9 mouse cellular contexts compared by ENCODE assay signal in genomic region chr5:89543476-89543875, GRCm38 (mm10). TPM values are rescaled to one million over a fixed set of nuclear protein-coding genes. Genes with fewer than 3 reads are reported as not detected.
DNase-seq lines count a peak whose midpoint lies in the region; ATAC-seq and TF ChIP-seq lines count a peak whose summit lies in the region.
"Had no signal": no experiment of that assay in that cellular context is flagged by ENCODE, and none has a peak within 500 bp of the region (broad histone marks: within the 10 kb centered on the region; RNA-seq: fewer than 3 reads in every experiment).

No protein-coding gene starts in this region.

- no peaks in the 10 kb centered on the region for H3K4me1 ChIP-seq in liver, postnatal 0 days (ENCODE audit: insufficient read depth)

- TF ChIP-seq CTCF in liver, postnatal 0 days (IDR thresholded peaks at IDR 0.05; ENCODE audit: low read depth) = peak; percentile 74

- no peak for TF ChIP-seq EP300 in liver, postnatal 0 days (IDR thresholded peaks at IDR 0.05; ENCODE audit: low read depth)

- no peaks in the 10 kb centered on the region for H3K27me3 ChIP-seq in liver, postnatal 0 days (ENCODE audit: insufficient read depth, low read length)

- 32% methylated on average over 2 of the region's 2 CpGs for WGBS in liver, postnatal 0 days (ENCODE audit: insufficient replicate concordance)

- H3K4me2 ChIP-seq in liver, postnatal 0 days (ENCODE audit: low read depth, low read length) = no peak overlapping the region

- no peaks in the 10 kb centered on the region for H3K36me3 ChIP-seq in liver, postnatal 0 days (replicated peaks; ENCODE audit: insufficient read depth, low read length)

- H3K27ac ChIP-seq in liver, postnatal 0 days (ENCODE audit: low read depth) = no peak overlapping the region
- H3K27ac ChIP-seq: macrophage had no signal

- no peak for ATAC-seq in liver, postnatal 0 days
- ATAC-seq in megakaryocyte, adult 5-6 weeks (ENCODE audit: poor library complexity, severe bottlenecking) = no peak

- peak; percentile 16 for DNase-seq in ovary, postnatal 10 days (ENCODE audit: low spot score)
- DNase-seq in ovary, adult 18-20 months (ENCODE audit: low spot score) = no peak
- peak; percentile 53 to 76 for DNase-seq in cerebellum, postnatal 25 days
- DNase-seq in frontal cortex, postnatal 36 days (ENCODE audit: low spot score in 2 of 2) = peak; percentile 69 to 90
- peak; percentile 77 to 81 for DNase-seq in kidney, postnatal 4 days
- DNase-seq in liver, postnatal 0 days = peak; percentile 67
- peak; percentile 81 for DNase-seq in retina, postnatal 1 day

- H3K4me3 ChIP-seq in liver, postnatal 0 days (ENCODE audit: low read depth, low read length) = no peak overlapping the region

- no peak overlapping the region for H3K9ac ChIP-seq in liver, postnatal 0 days (replicated peaks)

- H3K9me3 ChIP-seq in liver, postnatal 0 days (ENCODE audit: low read length) = no peaks in the 10 kb centered on the region

RNA-seq across cellular contexts. Expression of gene Npffr2, which starts 16.2 kb away (rescaled TPM):
- not detected in 2 replicates for polyA plus RNA-seq in liver, postnatal 0 days (2015; fragmentation: Nextera tagmentation; extraction: Ambion mirVana)
- total RNA-seq in megakaryocyte, adult 5-6 weeks (2015) = not detected in 2 replicates
- not detected in 2 replicates for total RNA-seq in megakaryocyte, adult 5-6 weeks (2017)
- polyA plus RNA-seq: macrophage had no signal
